Mouse (Mus musculus) bone marrow, adult 2 months (tissue): ENCODE measurements around the gene Tmem256.

ENCODE experiments used
- CTCF ChIP-seq: fragments of 200-500 bp; IDR thresholded peaks from 2 replicates; pipeline ENCODE4 v1.5.1; 2011; ENCODE audit warnings: low read length, control low read depth; ENCODE audit not compliant: control insufficient read depth, insufficient read depth
- POLR2A ChIP-seq: fragments of 200-500 bp; IDR thresholded peaks from 2 replicates; pipeline ENCODE4 v1.6.1; 2011; ENCODE audit warnings: low read depth, mild to moderate bottlenecking, control low read depth, low read length, borderline replicate concordance; ENCODE audit not compliant: control insufficient read depth

DNA sequence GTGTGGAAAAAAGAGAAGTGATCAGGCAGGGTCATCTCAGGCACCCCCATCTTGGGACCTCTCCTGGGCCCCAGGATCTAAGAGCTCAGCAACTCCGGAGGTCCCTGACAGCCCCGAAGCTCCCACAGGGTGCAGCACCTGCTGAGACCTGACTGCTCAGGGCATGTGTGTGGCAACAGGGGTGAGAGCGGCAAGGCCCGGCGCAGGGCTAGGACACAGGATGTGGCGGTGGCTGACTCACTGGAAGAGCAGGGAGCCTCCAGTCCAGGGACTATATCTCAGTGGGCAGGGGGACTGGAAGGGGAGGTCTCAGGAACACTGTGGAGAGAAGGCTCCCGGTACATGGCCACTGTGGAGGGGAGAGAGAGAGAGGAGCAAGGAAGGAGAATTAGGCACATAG lies 40.4 kb upstream of the Tmem256 start:
- no peak for TF ChIP-seq CTCF
- TF ChIP-seq POLR2A = no peak
